Comparison of ENCODE assay signal across 13 mouse cellular contexts in genomic region chr2:101021515-101021914, GRCm38 (mm10).
DNase-seq lines count a peak whose midpoint lies in the region; ATAC-seq lines count a peak whose summit lies in the region.
"Had no signal": no experiment of that assay in that cellular context is flagged by ENCODE, and none has a peak within 500 bp of the region (broad histone marks: within the 10 kb centered on the region; RNA-seq: fewer than 3 reads in every experiment).

No protein-coding gene starts in this region.

- H3K36me3 ChIP-seq in forebrain, embryonic 15.5 days: no peaks in the 10 kb centered on the region
- no peaks in the 10 kb centered on the region for H3K36me3 ChIP-seq in forebrain, embryonic 10.5 days (replicated peaks)
- H3K36me3 ChIP-seq: liver, embryonic 13.5 days; midbrain, embryonic 15.5 days had no signal

- no peak overlapping the region for H3K27ac ChIP-seq in forebrain, embryonic 15.5 days (replicated peaks)
- H3K27ac ChIP-seq in forebrain, embryonic 10.5 days: no peak overlapping the region
- H3K27ac ChIP-seq: liver, embryonic 13.5 days; midbrain, embryonic 15.5 days had no signal

- no peak overlapping the region for H3K4me2 ChIP-seq in forebrain, embryonic 15.5 days (replicated peaks)
- H3K4me2 ChIP-seq: liver, embryonic 13.5 days; midbrain, embryonic 15.5 days had no signal

- no peak for DNase-seq in forebrain, embryonic 10.5 days (ENCODE audit: extremely low spot score, low spot score)
- peak; percentile 24 for DNase-seq in fibroblast of lung, adult 2 months (ENCODE audit: low read depth)
- peak; percentile 2 for DNase-seq in layer of hippocampus, adult 9-11 months
- DNase-seq in right cerebral cortex, postnatal 10 days (ENCODE audit: low spot score in 2 of 2): peak; percentile 36 to 41
- DNase-seq in kidney, postnatal 4 days: no peak
- DNase-seq in spleen, postnatal 14 days (ENCODE audit: low spot score in 2 of 2): no peak
- DNase-seq: heart, postnatal 36 days; liver, embryonic 13.5 days; lung, postnatal 36 days; thymus, adult 2 months had no signal

- peak; percentile 61 for ATAC-seq in forebrain, embryonic 15.5 days (replicated peaks)
- ATAC-seq: intestine, embryonic 16.5 days; midbrain, embryonic 15.5 days had no signal

- H3K4me3 ChIP-seq in forebrain, embryonic 15.5 days: no peak overlapping the region
- no peak overlapping the region for H3K4me3 ChIP-seq in forebrain, embryonic 10.5 days
- H3K4me3 ChIP-seq: liver, embryonic 13.5 days; midbrain, embryonic 15.5 days had no signal

- 63% methylated on average over 2 of the region's 2 CpGs for WGBS in forebrain, embryonic 15.5 days
- WGBS in forebrain, embryonic 10.5 days: 90% methylated on average over 2 of the region's 2 CpGs

- H3K27me3 ChIP-seq in forebrain, embryonic 15.5 days: no peaks in the 10 kb centered on the region
- H3K27me3 ChIP-seq in forebrain, embryonic 10.5 days (ENCODE audit: poor library complexity, severe bottlenecking): no peaks in the 10 kb centered on the region
- H3K27me3 ChIP-seq: liver, embryonic 13.5 days; midbrain, embryonic 15.5 days had no signal

- H3K9ac ChIP-seq in forebrain, embryonic 15.5 days (replicated peaks): no peak overlapping the region
- H3K9ac ChIP-seq: liver, embryonic 13.5 days; midbrain, embryonic 15.5 days had no signal

- H3K9me3 ChIP-seq in forebrain, embryonic 15.5 days: no peaks in the 10 kb centered on the region
- no peaks in the 10 kb centered on the region for H3K9me3 ChIP-seq in forebrain, embryonic 10.5 days
- H3K9me3 ChIP-seq: liver, embryonic 13.5 days; midbrain, embryonic 15.5 days had no signal

- H3K4me1 ChIP-seq in forebrain, embryonic 15.5 days: no peaks in the 10 kb centered on the region
- H3K4me1 ChIP-seq in forebrain, embryonic 10.5 days: no peaks in the 10 kb centered on the region
- H3K4me1 ChIP-seq: liver, embryonic 13.5 days; midbrain, embryonic 15.5 days had no signal

Comparison
In these comparisons a context has a peak if more than half of its experiments do, and no peak if none do; other contexts are left out.
1. DNase-seq: peak in fibroblast of lung, adult 2 months (single experiment), layer of hippocampus, adult 9-11 months (single experiment) and right cerebral cortex, postnatal 10 days (2 of 2); none in forebrain, embryonic 10.5 days (single experiment), kidney, postnatal 4 days (0 of 2) and spleen, postnatal 14 days (0 of 2).